Mouse (Mus musculus) CD8-positive naive resting alpha-beta T cell, adult 57 days (primary cell): Measurements from ENCODE around the gene Gmfg. TPM values are rescaled to one million over a fixed set of nuclear protein-coding genes. Genes with fewer than 3 reads are reported as not detected.

ENCODE experiments used
- total RNA-seq: library from RNA; stranded (reverse); gene quantifications from one replicate; pipeline ENCODE4 v1.2.4, GENCODE M21; 2023

Gene Gmfg
- total RNA-seq = 234 TPM

GRCm38 (mm10) chr7:28436932-28437570 is at the start of gene Gmfg:
TSS of gene Gmfg (plus strand) at chr7:28437447.

GRCm38 (mm10) chr7:28392429-28393271 is 44.6 kb upstream of the Gmfg start, which contains the start of the genes Med29 and Paf1:
TSS of gene Med29 (minus strand) at chr7:28392708.
TSS of gene Paf1 (plus strand) at chr7:28392951.

GRCm38 (mm10) chr7:28451531-28452360 is 14.5 kb downstream of the Gmfg start, which contains the start of gene Lrfn1:
TSS of gene Lrfn1 (plus strand) at chr7:28451980.

Other genes starting within 250 kb of the Gmfg start
- gene Eid2, start 169.6 kb upstream of the Gmfg start, total RNA-seq = 10.0 TPM
- 4.3 TPM for gene Eid2b, start 159.7 kb upstream of the Gmfg start, total RNA-seq
- not detected for gene Selenov, start 146.3 kb upstream of the Gmfg start, total RNA-seq
- not detected for gene Dll3, start 135.2 kb upstream of the Gmfg start, total RNA-seq
- 29.7 TPM for gene Timm50, start 125.4 kb upstream of the Gmfg start, total RNA-seq
- 160 TPM for gene Supt5, start 98.7 kb upstream of the Gmfg start, total RNA-seq
- 5,585 TPM for gene Rps16, start 86.8 kb upstream of the Gmfg start, total RNA-seq
- gene Plekhg2, start 64.8 kb upstream of the Gmfg start, total RNA-seq = 155 TPM
- gene Zfp36, start 57.2 kb upstream of the Gmfg start, total RNA-seq = 501 TPM
- gene Med29, start 44.7 kb upstream of the Gmfg start, total RNA-seq = 15.7 TPM
- 141 TPM for gene Paf1, start 44.5 kb upstream of the Gmfg start, total RNA-seq
- gene Lrfn1, start 14.5 kb downstream of the Gmfg start, total RNA-seq = 2.2 TPM
- gene Ifnl2, start 73.0 kb downstream of the Gmfg start, total RNA-seq = not detected
- not detected for gene Ifnl3, start 85.4 kb downstream of the Gmfg start, total RNA-seq
- 1.0 TPM for gene Sycn, start 103.4 kb downstream of the Gmfg start, total RNA-seq
- gene Nccrp1, start 109.8 kb downstream of the Gmfg start, total RNA-seq = 0.55 TPM
- 36.4 TPM for gene Samd4b, start 160.7 kb downstream of the Gmfg start, total RNA-seq
- gene Pak4, start 160.7 kb downstream of the Gmfg start, total RNA-seq = 10.5 TPM
- not detected for gene Acp7, start 193.9 kb downstream of the Gmfg start, total RNA-seq